29 mouse cellular contexts compared by ENCODE assay signal in genomic region chr6:129876549-129876948, GRCm38 (mm10). TPM values are rescaled to one million over a fixed set of nuclear protein-coding genes. Genes with fewer than 3 reads are reported as not detected.
A peak's percentile ranks its signal among the peaks of the same experiment; 100 is the strongest.
DNase-seq lines count a peak whose midpoint lies in the region; ATAC-seq and TF ChIP-seq lines count a peak whose summit lies in the region.
"Had no signal": no experiment of that assay in that cellular context is flagged by ENCODE, and none has a peak within 500 bp of the region (broad histone marks: within the 10 kb centered on the region; RNA-seq: fewer than 3 reads in every experiment).

Gene Klra17 (minus strand): TSS chr6:129876672.

- no peak for TF ChIP-seq POLR2A in MEL (IDR thresholded peaks at IDR 0.05; ENCODE audit: control insufficient read depth in 1 of 2, insufficient read depth in 1 of 2, low read depth in 1 of 2, low read length in 2 of 2, poor library complexity in 1 of 2)

- DNase-seq in 416B (ENCODE audit: low read depth) (peak; percentile 74), MEL (ENCODE audit: low read depth, low spot score) (peak; percentile 9)
- no peak for DNase-seq in heart, postnatal 10 days
- no peak for DNase-seq in layer of hippocampus, postnatal 14 days (ENCODE audit: low spot score in 2 of 2)
- no peak for DNase-seq in frontal cortex, postnatal 36 days (ENCODE audit: low spot score in 2 of 2)
- no peak for DNase-seq in natural killer cell, adult 2 months (ENCODE audit: low spot score in 2 of 2)
- DNase-seq: adrenal gland, postnatal 14 days; cerebellum, adult 11 months; cerebellum, adult 8-10 months; cerebellum, postnatal 14 days; gastrocnemius, postnatal 10 days; heart, postnatal 4 days; kidney, adult 11 months had no signal

- no peak for TF ChIP-seq RAD21 in MEL (IDR thresholded peaks at IDR 0.05; ENCODE audit: low read depth, low read length)

- H3K27ac ChIP-seq in MEL (ENCODE audit: control insufficient read depth, low read depth, low read length), result no peak within 1 kb of the TSS
- H3K27ac ChIP-seq: embryonic facial prominence, embryonic 13.5 days; heart, embryonic 13.5 days; hindbrain, embryonic 13.5 days; hindbrain, postnatal 0 days had no signal

- H3K79me2 ChIP-seq in MEL (ENCODE audit: control insufficient read depth, insufficient read depth, low read length, poor library complexity), result no peaks in the 10 kb centered on the region

- no peaks in the 10 kb centered on the region for H3K36me3 ChIP-seq in MEL (ENCODE audit: control insufficient read depth in 1 of 2, insufficient read depth in 2 of 2, low read length in 2 of 2)
- H3K36me3 ChIP-seq: embryonic facial prominence, embryonic 13.5 days; G1E; heart, embryonic 13.5 days; hindbrain, embryonic 13.5 days had no signal

- H3K9ac ChIP-seq in MEL (ENCODE audit: control insufficient read depth, low read depth, low read length, poor library complexity, severe bottlenecking), result no peak within 1 kb of the TSS
- H3K9ac ChIP-seq: embryonic facial prominence, embryonic 13.5 days; heart, embryonic 13.5 days; hindbrain, embryonic 13.5 days had no signal

- no peak within 1 kb of the TSS for H3K4me3 ChIP-seq in MEL (ENCODE audit: control insufficient read depth in 1 of 2, insufficient read depth in 1 of 2, low read depth in 2 of 2, low read length in 2 of 2)
- H3K4me3 ChIP-seq: embryonic facial prominence, embryonic 13.5 days; heart, embryonic 13.5 days; hindbrain, embryonic 13.5 days had no signal

- no peaks in the 10 kb centered on the region for H3K4me1 ChIP-seq in MEL (ENCODE audit: control insufficient read depth in 1 of 2, insufficient read depth in 2 of 2, low read length in 2 of 2)
- H3K4me1 ChIP-seq: embryonic facial prominence, embryonic 13.5 days; heart, embryonic 13.5 days; hindbrain, embryonic 13.5 days had no signal

- intact Hi-C loops in heart, postnatal 10 days (cut with DNase I), result no loop called here

- no peaks in the 10 kb centered on the region for H3K27me3 ChIP-seq in MEL (ENCODE audit: control insufficient read depth in 1 of 2, insufficient read depth in 2 of 2, low read length in 2 of 2)
- H3K27me3 ChIP-seq: embryonic facial prominence, embryonic 13.5 days; heart, embryonic 13.5 days; hindbrain, embryonic 13.5 days; Patski had no signal

- no peaks in the 10 kb centered on the region for H3K9me3 ChIP-seq in MEL (replicated peaks; ENCODE audit: insufficient read depth, low read length)
- H3K9me3 ChIP-seq: G1E had no signal

- no peak for TF ChIP-seq EP300 in MEL (IDR thresholded peaks at IDR 0.05; ENCODE audit: low read depth in 1 of 2, low read length in 2 of 2)

- no peak for TF ChIP-seq CTCF in MEL (IDR thresholded peaks at IDR 0.05 in 2 of 3, conservative IDR thresholded peaks at IDR 0.05 in 1 of 3; ENCODE audit: control insufficient read depth in 1 of 3, insufficient read depth in 1 of 3, low read depth in 2 of 3, low read length in 3 of 3, poor library complexity in 1 of 3, severe bottlenecking in 1 of 3)

- ATAC-seq in common myeloid progenitor, adult 5-6 weeks (replicated peaks; ENCODE audit: low read depth, poor library complexity, severe bottlenecking), result peak; percentile 87
- ATAC-seq in megakaryocyte progenitor cell, adult 5-6 weeks (replicated peaks; ENCODE audit: poor library complexity), result peak; percentile 97
- ATAC-seq: activated CD4-positive, CD25-positive, alpha-beta regulatory T cell, adult 4 months; forebrain, embryonic 14.5 days; hindbrain, postnatal 0 days; Patski had no signal

TF ChIP-seq in MEL, 35 proteins besides CTCF, POLR2A, EP300 and RAD21:
- TF ChIP-seq JUND (IDR thresholded peaks at IDR 0.05; ENCODE audit: low read depth, low read length) (no peak), GABPA (IDR thresholded peaks at IDR 0.05; ENCODE audit: low read depth, low read length) (no peak), POLR2AphosphoS5 (IDR thresholded peaks at IDR 0.05; ENCODE audit: borderline replicate concordance, low read depth, low read length) (no peak), CHD2 (IDR thresholded peaks at IDR 0.05; ENCODE audit: low read length) (no peak), CHD1 (IDR thresholded peaks at IDR 0.05; ENCODE audit: low read depth, low read length) (no peak), RCOR1 (IDR thresholded peaks at IDR 0.05; ENCODE audit: low read depth, low read length) (no peak)

RNA-seq across cellular contexts. Expression of gene Klra17, which starts in this region (rescaled TPM):
- total RNA-seq in MEL (2012; rRNA removed), result not detected in 2 replicates
- polyA plus RNA-seq in MEL (2012; ENCODE audit: insufficient read depth in 1 of 2, insufficient read length in 2 of 2, low read depth in 1 of 2, low replicate concordance in 2 of 2, missing spikeins in 1 of 2), result not detected
- total RNA-seq in common myeloid progenitor, adult 5-6 weeks (2017), result not detected in 2 replicates
- total RNA-seq in megakaryocyte progenitor cell, adult 5-6 weeks (2015), result 0.20 and 0.66 TPM in 2 replicates
- 0.44 and 0.54 TPM in 2 replicates for total RNA-seq in megakaryocyte progenitor cell, adult 5-6 weeks (2017)
- not detected for total RNA-seq in heart, postnatal 10 days (2021)
- total RNA-seq in layer of hippocampus, postnatal 14 days (2021), result not detected
- total RNA-seq: adrenal gland, adult 18-20 months; adrenal gland, postnatal 14 days; G1E; gastrocnemius, postnatal 4 days; heart, adult 8-10 months; heart, postnatal 4 days; hindbrain, postnatal 0 days had no signal
- polyA plus RNA-seq: activated CD4-positive, CD25-positive, alpha-beta regulatory T cell, adult 4 months; cortical plate, adult 2 months; embryonic facial prominence, embryonic 13.5 days; forebrain, embryonic 14.5 days; G1E; heart, embryonic 13.5 days; heart, postnatal 0 days; hindbrain, embryonic 13.5 days; hindbrain, postnatal 0 days; intestine, embryonic 14.5 days; Patski had no signal

Comparison
In these comparisons a context has a peak if more than half of its experiments do, and no peak if none do; other contexts are left out.
1. Peak in DNase-seq in MEL; RNA of the gene not detected or under 1 TPM.
2. Peak in ATAC-seq in common myeloid progenitor, adult 5-6 weeks; RNA of the gene not detected or under 1 TPM.
3. Peak in ATAC-seq in megakaryocyte progenitor cell, adult 5-6 weeks; RNA of the gene not detected or under 1 TPM.